Mouse (Mus musculus) G1E (cell line): ENCODE data around the gene Hdac4.

Source experiments
- CTCF ChIP-seq: IDR thresholded peaks from 2 replicates; pipeline ENCODE4 v1.5.1; 2012; ENCODE audit warnings: low read depth, low read length, inconsistent platforms, mixed read lengths
- POLR2AphosphoS5 ChIP-seq: IDR thresholded peaks from 2 replicates; pipeline ENCODE4 v1.6.1; 2012; ENCODE audit warnings: low read depth, low read length, inconsistent platforms; ENCODE audit not compliant: insufficient replicate concordance

DNA sequence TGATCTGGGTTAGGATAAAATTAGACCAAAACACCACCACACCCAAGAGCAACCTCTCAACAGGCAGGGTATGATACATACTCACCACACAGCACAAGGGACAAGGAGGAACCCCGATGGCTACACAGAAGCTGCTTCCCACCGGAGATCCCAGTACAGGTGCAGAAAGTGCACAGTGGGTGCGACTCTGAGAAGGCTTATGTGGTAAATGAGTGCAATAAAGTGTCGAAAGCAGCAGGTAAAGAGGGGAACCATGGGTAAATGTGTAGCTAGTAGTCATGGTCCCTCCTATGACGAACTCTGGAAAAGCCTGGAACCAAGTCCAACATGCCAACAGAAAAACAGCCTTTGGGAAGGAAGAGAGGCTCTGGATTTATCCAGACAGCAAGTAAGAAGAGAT, 77.9 kb downstream of the Hdac4 start:
- no peak for TF ChIP-seq CTCF
- TF ChIP-seq POLR2AphosphoS5, result no peak
